In genomic region chr4:54791217-54791742, GRCm38 (mm10) we compare ENCODE assay signal across 19 mouse cellular contexts.
DNase-seq lines count a peak whose midpoint lies in the region; ATAC-seq lines count a peak whose summit lies in the region.
"Had no signal": no experiment of that assay in that cellular context is flagged by ENCODE, and none has a peak within 500 bp of the region (broad histone marks: within the 10 kb centered on the region; RNA-seq: fewer than 3 reads in every experiment).

No protein-coding gene starts in this region.

- H3K4me2 ChIP-seq in forebrain, embryonic 12.5 days = no peak overlapping the region
- no peak overlapping the region for H3K4me2 ChIP-seq in forebrain, embryonic 16.5 days (ENCODE audit: low read length)
- H3K4me2 ChIP-seq: embryonic facial prominence, embryonic 13.5 days; heart, embryonic 11.5 days; heart, embryonic 15.5 days; hindbrain, embryonic 14.5 days had no signal

- H3K9ac ChIP-seq in forebrain, embryonic 12.5 days = no peak overlapping the region
- H3K9ac ChIP-seq in forebrain, embryonic 16.5 days (replicated peaks; ENCODE audit: low read depth, low read length) = no peak overlapping the region
- H3K9ac ChIP-seq: embryonic facial prominence, embryonic 13.5 days; heart, embryonic 15.5 days; hindbrain, embryonic 14.5 days had no signal

- DNase-seq in cerebellum, postnatal 14 days = peak; percentile 6 to 18
- no peak for DNase-seq in cerebellum, adult 9-11 months
- DNase-seq in layer of hippocampus, postnatal 14 days (ENCODE audit: low spot score in 2 of 2) = peak; percentile 6 to 22
- DNase-seq in layer of hippocampus, postnatal 36 days = no peak
- DNase-seq in spleen, postnatal 14 days (ENCODE audit: low spot score in 2 of 2) = no peak
- no peak for DNase-seq in embryonic facial prominence, embryonic 10.5 days (ENCODE audit: low spot score)
- DNase-seq: adrenal gland, postnatal 10 days; cerebellum, adult 11-12 months; cerebellum, adult 9-10 months; gastrocnemius, postnatal 14 days; heart, adult 2 months; heart, postnatal 14 days had no signal

- no peaks in the 10 kb centered on the region for H3K36me3 ChIP-seq in forebrain, embryonic 12.5 days (replicated peaks)
- no peaks in the 10 kb centered on the region for H3K36me3 ChIP-seq in forebrain, embryonic 16.5 days (ENCODE audit: control insufficient read depth, insufficient read depth)
- H3K36me3 ChIP-seq in embryonic facial prominence, embryonic 10.5 days (replicated peaks) = no peaks in the 10 kb centered on the region
- H3K36me3 ChIP-seq: embryonic facial prominence, embryonic 13.5 days; heart, embryonic 15.5 days had no signal

- 24% methylated on average over 5 of the region's 5 CpGs for WGBS in forebrain, embryonic 12.5 days
- WGBS in forebrain, embryonic 16.5 days = 16% methylated on average over 5 of the region's 5 CpGs
- WGBS in embryonic facial prominence, embryonic 10.5 days = 67% methylated on average over 5 of the region's 5 CpGs

- H3K4me3 ChIP-seq in forebrain, embryonic 12.5 days (replicated peaks) = no peak overlapping the region
- no peak overlapping the region for H3K4me3 ChIP-seq in forebrain, embryonic 16.5 days (replicated peaks; ENCODE audit: low read length)
- no peak overlapping the region for H3K4me3 ChIP-seq in embryonic facial prominence, embryonic 10.5 days
- H3K4me3 ChIP-seq: embryonic facial prominence, embryonic 13.5 days; heart, adult 2 months; heart, embryonic 15.5 days had no signal

- peaks cover 6% of the 10 kb centered on the region; the same call in 1 of the 2 replicates for H3K4me1 ChIP-seq in forebrain, embryonic 12.5 days
- peaks cover 5% of the 10 kb centered on the region; the same call in 1 of the 2 replicates for H3K4me1 ChIP-seq in forebrain, embryonic 16.5 days (replicated peaks; ENCODE audit: control insufficient read depth, insufficient read depth, low read length)
- peaks cover 17% of the 10 kb centered on the region for H3K4me1 ChIP-seq in embryonic facial prominence, embryonic 10.5 days
- H3K4me1 ChIP-seq: heart, embryonic 15.5 days had no signal

- H3K9me3 ChIP-seq in forebrain, embryonic 12.5 days = no peaks in the 10 kb centered on the region
- H3K9me3 ChIP-seq in forebrain, embryonic 16.5 days (ENCODE audit: control insufficient read depth, low read length) = no peaks in the 10 kb centered on the region
- no peaks in the 10 kb centered on the region for H3K9me3 ChIP-seq in embryonic facial prominence, embryonic 10.5 days
- H3K9me3 ChIP-seq: embryonic facial prominence, embryonic 13.5 days; heart, embryonic 15.5 days had no signal

- ATAC-seq in forebrain, embryonic 12.5 days (ENCODE audit: low FRiP score) = peak; percentile 41; the same call in 1 of the 2 replicates
- peak; percentile 64 for ATAC-seq in forebrain, embryonic 16.5 days
- ATAC-seq: intestine, embryonic 16.5 days had no signal

- no peaks in the 10 kb centered on the region for H3K27me3 ChIP-seq in forebrain, embryonic 12.5 days
- H3K27me3 ChIP-seq in forebrain, embryonic 16.5 days (replicated peaks; ENCODE audit: control insufficient read depth, insufficient read depth, low read length) = no peaks in the 10 kb centered on the region
- no peaks in the 10 kb centered on the region for H3K27me3 ChIP-seq in embryonic facial prominence, embryonic 10.5 days (replicated peaks; ENCODE audit: low read depth, poor library complexity, severe bottlenecking)
- H3K27me3 ChIP-seq: embryonic facial prominence, embryonic 13.5 days; heart, embryonic 15.5 days had no signal

- H3K27ac ChIP-seq in forebrain, embryonic 12.5 days = 0 out of 2 replicates have a peak overlapping the region, but pooled peaks have one; percentile 31
- H3K27ac ChIP-seq in forebrain, embryonic 16.5 days (ENCODE audit: low read length) = no peak overlapping the region
- no peak overlapping the region for H3K27ac ChIP-seq in embryonic facial prominence, embryonic 10.5 days (replicated peaks)
- H3K27ac ChIP-seq: embryonic facial prominence, embryonic 13.5 days; heart, adult 2 months; heart, embryonic 15.5 days; hindbrain, embryonic 14.5 days had no signal

Comparison
In these comparisons a context has a peak if more than half of its experiments do, and no peak if none do; other contexts are left out.
1. DNase-seq: peak in cerebellum, postnatal 14 days (2 of 2) and layer of hippocampus, postnatal 14 days (2 of 2); none in cerebellum, adult 9-11 months (single experiment), layer of hippocampus, postnatal 36 days (0 of 2), spleen, postnatal 14 days (0 of 2) and embryonic facial prominence, embryonic 10.5 days (single experiment).